Mouse (Mus musculus): Measurements from ENCODE around the gene Calca. TPM values are rescaled to one million over a fixed set of nuclear protein-coding genes. Genes with fewer than 3 reads are reported as not detected.
A peak's percentile ranks its signal among the peaks of the same experiment; 100 is the strongest.
"Not testable (repeated sequence)": the region's sequence is repeated elsewhere in the genome, so short reads cannot be mapped to it uniquely, and the experiment has no call there.

Gene Calca
- 1.7 and 2.7 TPM in 2 replicates for polyA plus RNA-seq (2015; fragmentation: Nextera tagmentation; extraction: Ambion mirVana)

DNA sequence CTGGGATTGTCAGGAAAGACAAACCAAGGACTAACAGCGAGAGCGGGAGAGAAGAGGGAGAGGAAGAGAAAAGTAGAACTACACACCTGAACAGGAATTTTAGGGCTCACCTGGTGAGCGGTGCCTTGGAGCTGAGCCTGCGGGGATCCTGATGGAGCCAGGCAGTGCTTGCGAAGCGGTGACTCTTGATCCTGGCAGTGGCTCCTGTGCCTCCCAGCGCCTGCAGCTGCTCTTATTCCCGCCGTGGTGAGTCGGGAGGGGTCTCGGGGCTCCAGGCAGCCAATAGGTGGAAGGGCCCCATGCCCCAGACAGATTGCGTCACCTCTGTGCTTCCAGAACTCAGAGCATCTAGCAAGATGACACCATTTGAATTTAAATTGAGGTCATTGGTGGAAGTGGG is at the start of gene Calca:
Gene Calca (minus strand): TSS at position 256 of the 400 bp plus-strand sequence.
- H3K27me3 ChIP-seq (replicated peaks), result peaks cover 21% of the 10 kb centered on the region; the same call in 1 of the 2 replicates
- H3K4me1 ChIP-seq (replicated peaks), result peaks cover 8% of the 10 kb centered on the region; the same call in 1 of the 2 replicates
- H3K9me3 ChIP-seq, result no peaks in the 10 kb centered on the region
- no peak within 1 kb of the TSS for H3K27ac ChIP-seq
- H3K36me3 ChIP-seq, result no peaks in the 10 kb centered on the region
- peak within 1 kb of the TSS; percentile 36 for H3K9ac ChIP-seq
- H3K4me3 ChIP-seq (replicated peaks), result peak within 1 kb of the TSS; percentile 39
- WGBS, result 1% methylated on average over 12 of the region's 12 CpGs
- H3K4me2 ChIP-seq (replicated peaks), result peak within 1 kb of the TSS; percentile 87
- ATAC-seq, result no peak

DNA sequence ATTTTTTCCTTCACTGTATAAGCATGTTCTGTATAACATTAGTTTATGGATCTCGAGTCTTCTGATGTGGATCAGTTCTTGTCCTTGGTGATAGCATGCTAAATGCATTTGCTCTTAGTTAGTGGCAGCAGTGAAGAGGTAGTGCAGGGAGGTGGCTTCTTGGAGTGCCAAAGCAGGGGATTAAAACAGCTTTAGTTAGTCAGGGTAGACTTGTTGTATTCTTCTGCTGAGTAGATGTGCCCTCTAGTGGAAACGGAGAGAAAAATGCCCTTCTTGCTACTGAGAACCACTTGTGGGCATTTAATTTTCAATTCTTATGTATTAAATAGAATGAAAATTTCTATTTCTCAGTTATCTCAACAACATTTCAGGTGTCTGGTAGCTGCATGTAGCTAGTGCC is 36.5 kb upstream of the Calca start:
- Histone ChIP-seq H3K27me3 (replicated peaks) (no peaks in the 10 kb centered on the region), H3K4me1 (replicated peaks) (no peaks in the 10 kb centered on the region), H3K36me3 (no peaks in the 10 kb centered on the region), H3K9ac (no peak overlapping the region), H3K4me2 (replicated peaks) (no peak overlapping the region), H3K27ac (no peak overlapping the region), H3K9me3 (no peaks in the 10 kb centered on the region), H3K4me3 (replicated peaks) (no peak overlapping the region)
- ATAC-seq, result no peak
- 32% methylated on average over 2 of the region's 2 CpGs for WGBS

DNA sequence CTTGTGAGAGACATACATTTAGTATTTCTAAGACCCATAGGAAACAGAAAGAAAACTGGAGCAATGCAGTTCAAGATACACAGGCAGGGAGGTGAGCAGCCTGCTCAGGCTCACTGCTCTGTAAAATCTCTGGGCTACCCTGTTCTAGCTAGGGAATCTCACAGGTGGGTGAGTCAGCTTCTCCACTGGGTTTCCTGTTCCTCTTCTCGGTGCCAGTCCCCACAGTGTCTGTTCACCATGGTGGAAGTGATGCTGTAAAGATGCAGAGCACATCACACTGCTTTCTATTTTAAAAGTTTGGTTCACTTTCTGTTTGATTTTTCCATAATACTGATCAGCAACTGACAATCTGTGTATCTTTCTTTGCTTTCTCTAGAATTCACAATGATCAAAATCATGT is 35.2 kb upstream of the Calca start:
- no peak overlapping the region for H3K4me2 ChIP-seq (replicated peaks)
- no peaks in the 10 kb centered on the region for H3K36me3 ChIP-seq
- H3K9ac ChIP-seq, result no peak overlapping the region
- 88% methylated on average over 1 of the region's 1 CpGs for WGBS
- no peak for ATAC-seq
- no peak overlapping the region for H3K4me3 ChIP-seq (replicated peaks)
- H3K27me3 ChIP-seq (replicated peaks), result no peaks in the 10 kb centered on the region
- H3K4me1 ChIP-seq (replicated peaks), result no peaks in the 10 kb centered on the region
- H3K9me3 ChIP-seq, result no peaks in the 10 kb centered on the region
- H3K27ac ChIP-seq, result no peak overlapping the region

DNA sequence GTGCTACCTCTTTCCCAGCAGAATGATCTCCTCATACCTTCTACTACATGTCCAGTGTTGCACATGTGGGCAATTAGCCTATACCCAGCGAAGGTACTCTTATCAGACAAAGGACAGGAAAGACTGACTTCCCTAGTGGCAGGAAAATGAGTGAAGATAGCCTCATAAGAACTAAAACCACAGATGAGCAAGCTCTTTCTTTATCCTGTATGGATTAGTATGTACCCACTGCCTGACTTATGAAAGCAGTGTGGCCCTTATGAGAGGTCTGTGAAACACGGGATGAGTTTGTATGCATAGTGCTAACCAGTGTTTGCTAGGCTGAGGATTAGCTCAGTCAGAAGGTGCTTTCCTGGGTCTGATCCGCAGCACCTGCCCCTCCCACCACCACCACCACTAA is 13.6 kb upstream of the Calca start:
- Histone ChIP-seq H3K27ac (no peak overlapping the region), H3K4me2 (replicated peaks) (no peak overlapping the region), H3K9me3 (no peaks in the 10 kb centered on the region), H3K36me3 (no peaks in the 10 kb centered on the region), H3K27me3 (replicated peaks) (no peaks in the 10 kb centered on the region), H3K9ac (no peak overlapping the region), H3K4me1 (replicated peaks) (no peaks in the 10 kb centered on the region), H3K4me3 (replicated peaks) (no peak overlapping the region)
- 50% methylated on average over 3 of the region's 3 CpGs for WGBS
- ATAC-seq, result no peak

DNA sequence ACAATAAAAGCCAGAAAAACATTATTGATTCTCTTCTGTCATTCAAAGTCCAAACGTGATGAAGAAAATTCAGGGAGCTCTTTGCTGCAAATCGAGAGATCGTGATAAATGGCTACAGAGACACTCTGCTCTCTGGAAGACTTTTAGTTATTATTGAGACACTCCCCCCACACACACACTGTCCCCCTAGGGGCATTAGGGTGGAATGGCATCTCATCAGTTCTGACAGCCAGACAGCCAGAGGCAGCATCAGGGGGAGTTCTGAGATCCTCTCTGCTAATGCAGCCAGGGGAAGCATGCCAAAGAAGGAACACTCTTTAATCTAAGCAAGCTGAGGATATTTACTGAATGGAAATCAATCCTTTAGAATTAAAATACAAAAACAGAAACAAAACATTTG is 12.6 kb upstream of the Calca start:
- WGBS, result 53% methylated on average over 3 of the region's 3 CpGs
- Histone ChIP-seq H3K27me3 (replicated peaks) (no peaks in the 10 kb centered on the region), H3K4me2 (replicated peaks) (no peak overlapping the region), H3K27ac (no peak overlapping the region), H3K9ac (no peak overlapping the region), H3K9me3 (no peaks in the 10 kb centered on the region), H3K4me1 (replicated peaks) (no peaks in the 10 kb centered on the region), H3K4me3 (replicated peaks) (no peak overlapping the region), H3K36me3 (no peaks in the 10 kb centered on the region)
- no peak for ATAC-seq

DNA sequence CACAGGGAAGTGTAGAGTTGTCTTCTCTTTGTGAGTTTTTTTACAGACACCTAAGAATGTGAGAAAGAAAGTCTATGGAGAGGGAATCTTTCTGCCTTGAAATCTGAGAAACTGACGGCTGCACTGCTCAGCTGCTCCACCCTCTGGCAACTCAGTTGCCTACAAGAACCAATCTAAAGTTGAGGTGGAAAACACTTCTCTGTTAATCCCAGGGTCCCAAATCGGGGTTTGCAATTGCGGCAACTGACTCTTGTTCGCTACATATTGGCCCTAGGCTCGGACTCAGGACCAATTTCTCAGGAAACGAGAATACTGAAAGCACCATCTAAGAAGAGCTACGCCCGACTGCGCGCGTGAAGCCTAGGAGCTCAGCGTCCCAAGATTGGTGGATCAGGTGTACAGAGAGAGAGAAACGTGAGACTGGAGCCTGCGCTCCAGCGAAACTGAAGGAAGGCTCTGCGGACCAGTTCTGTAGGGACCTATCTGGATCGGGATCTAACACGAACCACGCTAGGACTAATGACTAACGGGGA is 522 bp downstream of the Calca start:
- peak; percentile 49; the same call in 1 of the 2 replicates for ATAC-seq
- peak overlapping the region; percentile 87 for H3K4me2 ChIP-seq (replicated peaks)

DNA sequence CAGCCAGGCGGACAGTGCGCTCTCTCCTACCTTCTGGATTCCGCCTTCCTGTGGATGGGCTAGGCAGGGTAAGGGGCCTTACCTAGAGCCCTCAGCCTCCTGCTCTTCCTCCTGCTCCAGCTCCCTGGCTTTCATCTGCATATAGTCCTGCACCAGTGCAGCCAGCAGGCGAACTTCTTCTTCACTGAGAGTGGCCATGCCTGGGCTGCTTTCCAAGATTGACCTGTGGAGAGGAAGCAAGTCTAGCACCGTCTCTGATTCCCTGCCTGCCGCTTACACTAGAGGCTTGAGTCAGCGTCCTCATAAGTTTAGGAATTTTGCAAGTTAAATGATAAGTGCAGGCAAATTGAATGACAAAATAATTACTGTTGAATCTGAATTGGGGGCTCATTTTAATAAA is 1.8 kb downstream of the Calca start:
- H3K4me3 ChIP-seq (replicated peaks), result no peak overlapping the region
- no peaks in the 10 kb centered on the region for H3K36me3 ChIP-seq
- no peak overlapping the region for H3K4me2 ChIP-seq (replicated peaks)
- H3K27ac ChIP-seq, result no peak overlapping the region
- peaks cover 8% of the 10 kb centered on the region; the same call in 1 of the 2 replicates for H3K4me1 ChIP-seq (replicated peaks)
- no peaks in the 10 kb centered on the region for H3K9me3 ChIP-seq
- 65% methylated on average over 7 of the region's 7 CpGs for WGBS
- H3K27me3 ChIP-seq (replicated peaks), result peaks cover 21% of the 10 kb centered on the region; the same call in 1 of the 2 replicates
- ATAC-seq, result no peak
- no peak overlapping the region for H3K9ac ChIP-seq

More for the DNA sequence above, 522 bp downstream of the Calca start:
- under 1% methylated on average over 20 of the region's 20 CpGs for WGBS
- Histone ChIP-seq H3K36me3 (no peaks in the 10 kb centered on the region), H3K9ac (peak overlapping the region; percentile 36), H3K4me1 (replicated peaks) (peaks cover 8% of the 10 kb centered on the region; the same call in 1 of the 2 replicates), H3K4me3 (replicated peaks) (peak overlapping the region; percentile 39), H3K27me3 (replicated peaks) (peaks cover 21% of the 10 kb centered on the region; the same call in 1 of the 2 replicates), H3K27ac (no peak overlapping the region), H3K9me3 (no peaks in the 10 kb centered on the region)

DNA sequence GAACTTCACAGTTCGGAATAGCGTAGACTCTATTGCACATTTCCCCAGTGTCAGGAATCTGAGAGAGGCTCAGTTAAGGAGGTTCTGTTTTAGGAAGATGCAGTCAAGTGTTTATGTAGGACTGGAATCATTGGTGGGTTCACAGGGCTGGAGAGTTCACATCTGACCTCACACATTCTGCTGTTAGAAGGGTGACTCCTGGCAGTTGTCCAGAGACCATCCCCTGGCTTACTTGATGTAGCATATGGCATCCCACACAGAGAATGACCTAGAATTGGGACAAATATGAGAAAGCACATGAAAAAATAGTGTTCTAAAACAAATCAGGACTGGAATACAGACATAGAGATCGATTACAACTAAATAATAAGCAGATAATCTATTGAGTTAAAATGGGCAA is 10.2 kb downstream of the Calca start:
- WGBS, result 80% methylated on average over 3 of the region's 3 CpGs
- Histone ChIP-seq H3K27me3 (replicated peaks) (no peaks in the 10 kb centered on the region), H3K4me2 (replicated peaks) (no peak overlapping the region), H3K9me3 (no peaks in the 10 kb centered on the region), H3K4me3 (replicated peaks) (no peak overlapping the region), H3K27ac (no peak overlapping the region), H3K9ac (no peak overlapping the region), H3K4me1 (replicated peaks) (no peaks in the 10 kb centered on the region), H3K36me3 (no peaks in the 10 kb centered on the region)
- ATAC-seq, result no peak

DNA sequence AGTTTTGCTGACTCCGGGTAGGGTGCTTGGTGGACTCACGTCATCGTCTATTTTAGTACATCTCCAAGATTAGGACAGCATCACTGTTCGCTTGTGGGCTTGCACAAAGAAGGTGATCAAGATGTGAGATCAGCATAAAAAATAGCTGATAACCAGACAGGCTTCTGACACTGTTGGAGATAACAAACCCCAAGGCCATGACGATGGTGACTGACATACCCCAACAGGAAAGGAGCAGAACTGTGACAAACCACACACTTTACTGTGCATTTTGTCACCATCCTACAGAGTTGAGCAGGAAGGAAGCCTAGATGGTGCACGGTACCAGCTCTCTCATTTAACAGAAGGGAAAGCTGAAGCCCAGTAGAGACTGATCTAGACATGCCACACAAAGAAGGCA is 19.4 kb downstream of the Calca start:
- no peak overlapping the region for H3K27ac ChIP-seq
- H3K4me2 ChIP-seq (replicated peaks), result no peak overlapping the region
- no peak overlapping the region for H3K4me3 ChIP-seq (replicated peaks)
- no peaks in the 10 kb centered on the region for H3K27me3 ChIP-seq (replicated peaks)
- WGBS, result 88% methylated on average over 6 of the region's 6 CpGs
- no peaks in the 10 kb centered on the region for H3K4me1 ChIP-seq (replicated peaks)
- no peaks in the 10 kb centered on the region for H3K9me3 ChIP-seq
- no peak overlapping the region for H3K9ac ChIP-seq
- H3K36me3 ChIP-seq, result no peaks in the 10 kb centered on the region
- ATAC-seq, result no peak

DNA sequence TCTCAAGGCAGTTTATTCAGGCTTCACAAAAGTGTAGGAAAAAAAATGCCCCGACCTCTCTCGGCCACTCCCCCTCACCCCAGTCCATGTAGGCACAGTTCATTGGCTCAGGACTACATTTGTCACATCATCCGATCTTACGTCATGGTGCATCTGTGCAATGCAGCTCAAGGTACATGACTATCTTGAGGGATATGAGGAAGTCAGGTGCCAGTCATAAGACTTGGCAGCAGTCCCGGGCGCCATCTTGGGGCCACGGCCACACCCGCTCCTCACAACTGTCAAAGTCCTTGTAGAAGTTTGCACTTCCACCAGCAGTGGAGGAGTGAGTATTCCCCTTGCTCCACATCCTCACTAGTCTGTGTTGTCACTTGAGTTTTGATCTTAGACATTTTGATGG is 41.8 kb downstream of the Calca start:
- H3K9ac ChIP-seq; H3K36me3 ChIP-seq; H3K27me3 ChIP-seq (replicated peaks); H3K4me1 ChIP-seq (replicated peaks); H3K4me2 ChIP-seq (replicated peaks); H3K4me3 ChIP-seq (replicated peaks); H3K9me3 ChIP-seq; H3K27ac ChIP-seq; ATAC-seq: not testable (repeated sequence)
- WGBS, result 90% methylated on average over 8 of the region's 8 CpGs

DNA sequence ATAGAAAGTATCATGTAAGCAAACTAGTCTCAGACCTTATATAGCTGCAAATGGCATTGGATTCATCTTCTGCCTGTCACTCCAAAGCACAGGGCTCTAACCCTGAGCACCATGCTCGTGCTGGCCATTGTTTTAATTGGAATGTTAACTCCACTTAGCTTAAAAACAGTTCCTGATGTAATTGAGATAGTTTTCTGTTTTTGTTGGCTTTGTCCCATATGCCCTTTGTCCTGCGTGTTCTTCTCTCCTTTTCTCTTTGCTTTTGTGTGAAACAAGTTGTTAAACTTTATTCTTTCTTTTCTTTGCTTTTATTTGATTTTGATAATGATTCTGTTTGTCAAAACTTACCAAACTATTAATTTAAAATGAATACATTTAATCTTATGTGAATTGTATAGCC is 53.7 kb downstream of the Calca start:
- H3K27me3 ChIP-seq (replicated peaks), result no peaks in the 10 kb centered on the region
- H3K36me3 ChIP-seq, result no peaks in the 10 kb centered on the region
- H3K9me3 ChIP-seq, result no peaks in the 10 kb centered on the region
- no peak overlapping the region for H3K27ac ChIP-seq
- no peak for ATAC-seq
- H3K9ac ChIP-seq, result no peak overlapping the region
- WGBS, result 52% methylated on average over 2 of the region's 2 CpGs
- no peak overlapping the region for H3K4me2 ChIP-seq (replicated peaks)
- H3K4me3 ChIP-seq (replicated peaks), result no peak overlapping the region
- H3K4me1 ChIP-seq (replicated peaks), result no peaks in the 10 kb centered on the region

Measured in intestine, embryonic 15.5 days (tissue).